Mouse (Mus musculus): Measurements from ENCODE around the gene Eno3.

DNA sequence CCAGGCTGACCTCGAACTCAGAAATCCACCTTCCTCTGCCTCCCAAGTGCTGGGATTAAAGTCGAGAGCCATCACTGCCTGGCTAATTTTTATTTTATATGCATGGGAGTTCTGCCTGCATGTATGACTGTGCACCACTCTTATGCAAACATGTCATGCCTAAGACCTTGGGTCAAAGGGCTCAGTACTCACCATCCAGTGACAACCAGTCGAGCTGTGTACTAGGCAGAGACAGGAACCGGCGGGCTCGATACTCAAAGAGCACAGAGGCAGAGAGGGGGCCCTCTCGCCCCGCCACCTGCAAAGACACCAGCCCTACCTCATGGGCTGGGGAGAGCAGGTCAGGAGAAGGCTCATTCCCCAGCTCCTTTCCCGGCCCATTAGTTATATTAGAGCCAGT lies 21.1 kb downstream of the Eno3 start:
- TF ChIP-seq ZNF384 (IDR thresholded peaks at IDR 0.05; ENCODE audit: low read depth, low read length): no peak
- TF ChIP-seq ZC3H11A (IDR thresholded peaks at IDR 0.05; ENCODE audit: borderline replicate concordance, low read depth, low read length): no peak
- no peak for TF ChIP-seq HCFC1 (IDR thresholded peaks at IDR 0.05; ENCODE audit: borderline replicate concordance, insufficient read depth, low read length)

All from ES-E14 (cell line).